Mouse (Mus musculus) lung, postnatal 0 days (tissue): ENCODE measurements around the gene Dtx1.

Experiments
- CTCF ChIP-seq: IDR thresholded peaks from 2 replicates; pipeline ENCODE4 v1.5.1; 2016; ENCODE audit warnings: antibody characterized with exemption, mild to moderate bottlenecking
- EP300 ChIP-seq: IDR thresholded peaks from 2 replicates; pipeline ENCODE4 v1.6.1; 2016; ENCODE audit warnings: antibody characterized with exemption, mild to moderate bottlenecking, control low read depth

DNA sequence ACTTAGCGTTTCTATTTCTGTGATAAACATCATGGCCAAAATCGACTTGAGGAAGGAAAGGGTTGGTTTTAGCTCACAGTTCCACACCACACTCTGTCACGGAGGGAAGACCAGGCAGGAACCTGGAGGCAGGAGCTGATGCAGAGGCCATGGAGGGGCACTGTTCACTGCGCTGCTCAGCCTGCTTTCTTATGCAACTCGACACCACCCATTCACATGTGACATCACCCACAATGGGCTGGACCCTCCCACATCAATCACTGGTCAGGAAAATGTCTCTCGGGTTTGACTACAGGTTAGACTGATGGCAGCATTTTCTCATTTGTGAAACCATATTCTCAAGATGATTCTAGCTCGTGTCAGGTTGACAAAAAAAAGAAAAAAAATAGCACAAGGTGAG is 9.3 kb upstream of the Dtx1 start:
- TF ChIP-seq CTCF: no peak
- TF ChIP-seq EP300: no peak
